Mouse (Mus musculus): ENCODE data around the gene Chrm4. TPM values are rescaled to one million over a fixed set of nuclear protein-coding genes. Genes with fewer than 3 reads are reported as not detected.

The Chrm4 gene
- polyA plus RNA-seq, 1 experiment from 2014 or later: not detected

DNA sequence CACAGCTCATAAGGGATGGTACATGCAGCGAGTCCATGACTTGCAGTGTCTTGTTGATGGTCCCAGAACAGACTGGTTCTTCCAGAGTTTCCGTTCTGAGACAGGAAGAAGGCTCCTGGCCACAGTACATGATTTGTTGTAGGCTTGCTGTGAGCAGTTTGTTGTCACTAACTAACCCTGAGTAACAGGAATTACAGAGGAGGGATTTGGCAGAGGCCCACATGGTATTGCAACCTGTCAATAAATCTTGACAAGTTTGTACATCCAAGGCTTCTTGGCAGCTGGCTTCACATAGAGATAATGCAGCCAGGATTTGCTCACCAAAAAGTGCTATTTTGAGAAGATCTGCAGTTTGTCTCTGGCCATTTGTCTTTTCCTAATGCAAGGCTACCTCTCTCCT is 20.9 kb upstream of the Chrm4 start:
- 93% methylated on average over 2 of the region's 2 CpGs for WGBS
- H3K27ac ChIP-seq: no peak overlapping the region
- H3K27me3 ChIP-seq (ENCODE audit: insufficient read depth, low read length): no peaks in the 10 kb centered on the region
- H3K36me3 ChIP-seq (ENCODE audit: insufficient read depth, low read length): peaks cover 28% of the 10 kb centered on the region; the same call in 1 of the 2 replicates
- no peak for DNase-seq (ENCODE audit: low spot score)
- no peaks in the 10 kb centered on the region for H3K4me1 ChIP-seq (replicated peaks; ENCODE audit: insufficient read depth, low read length)
- H3K4me2 ChIP-seq (ENCODE audit: low read length): no peak overlapping the region
- H3K9ac ChIP-seq (ENCODE audit: low read depth, low read length): no peak overlapping the region
- ATAC-seq (replicated peaks; ENCODE audit: low FRiP score, low read depth): no peak
- H3K4me3 ChIP-seq (replicated peaks; ENCODE audit: low read depth, low read length): no peak overlapping the region
- TF ChIP-seq CTCF (IDR thresholded peaks at IDR 0.05; ENCODE audit: low read depth): no peak
- no peaks in the 10 kb centered on the region for H3K9me3 ChIP-seq (replicated peaks; ENCODE audit: low read length)

DNA sequence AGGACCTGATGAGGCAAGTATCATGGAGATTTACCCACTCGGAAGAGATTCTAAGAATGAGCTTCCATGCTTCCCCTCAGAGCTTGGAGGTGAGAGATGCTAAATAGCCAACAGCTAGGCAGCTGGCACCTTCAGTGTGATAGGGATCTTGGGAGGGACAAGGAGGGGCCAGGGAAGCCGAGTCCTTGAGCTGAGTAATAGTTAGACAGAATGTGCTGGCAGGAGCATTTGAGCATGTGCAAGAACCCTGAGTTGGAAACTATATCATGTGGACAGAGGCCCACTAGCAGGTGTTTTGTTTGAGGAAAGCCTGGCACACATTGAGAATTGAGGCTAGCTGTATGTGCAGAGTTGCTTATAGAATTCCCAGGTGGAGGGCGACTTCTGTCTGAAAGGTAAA is 14.4 kb upstream of the Chrm4 start:
- H3K36me3 ChIP-seq (ENCODE audit: insufficient read depth, low read length): peaks cover 63% of the 10 kb centered on the region
- 70% methylated on average over 3 of the region's 3 CpGs for WGBS
- no peak overlapping the region for H3K27ac ChIP-seq
- no peaks in the 10 kb centered on the region for H3K27me3 ChIP-seq (ENCODE audit: insufficient read depth, low read length)
- H3K9me3 ChIP-seq (replicated peaks; ENCODE audit: low read length): no peaks in the 10 kb centered on the region
- no peak for TF ChIP-seq CTCF (IDR thresholded peaks at IDR 0.05; ENCODE audit: low read depth)
- DNase-seq (ENCODE audit: low spot score): no peak
- H3K4me1 ChIP-seq (replicated peaks; ENCODE audit: insufficient read depth, low read length): no peaks in the 10 kb centered on the region
- no peak overlapping the region for H3K4me3 ChIP-seq (replicated peaks; ENCODE audit: low read depth, low read length)
- H3K9ac ChIP-seq (ENCODE audit: low read depth, low read length): no peak overlapping the region
- no peak for ATAC-seq (replicated peaks; ENCODE audit: low FRiP score, low read depth)
- no peak overlapping the region for H3K4me2 ChIP-seq (ENCODE audit: low read length)

DNA sequence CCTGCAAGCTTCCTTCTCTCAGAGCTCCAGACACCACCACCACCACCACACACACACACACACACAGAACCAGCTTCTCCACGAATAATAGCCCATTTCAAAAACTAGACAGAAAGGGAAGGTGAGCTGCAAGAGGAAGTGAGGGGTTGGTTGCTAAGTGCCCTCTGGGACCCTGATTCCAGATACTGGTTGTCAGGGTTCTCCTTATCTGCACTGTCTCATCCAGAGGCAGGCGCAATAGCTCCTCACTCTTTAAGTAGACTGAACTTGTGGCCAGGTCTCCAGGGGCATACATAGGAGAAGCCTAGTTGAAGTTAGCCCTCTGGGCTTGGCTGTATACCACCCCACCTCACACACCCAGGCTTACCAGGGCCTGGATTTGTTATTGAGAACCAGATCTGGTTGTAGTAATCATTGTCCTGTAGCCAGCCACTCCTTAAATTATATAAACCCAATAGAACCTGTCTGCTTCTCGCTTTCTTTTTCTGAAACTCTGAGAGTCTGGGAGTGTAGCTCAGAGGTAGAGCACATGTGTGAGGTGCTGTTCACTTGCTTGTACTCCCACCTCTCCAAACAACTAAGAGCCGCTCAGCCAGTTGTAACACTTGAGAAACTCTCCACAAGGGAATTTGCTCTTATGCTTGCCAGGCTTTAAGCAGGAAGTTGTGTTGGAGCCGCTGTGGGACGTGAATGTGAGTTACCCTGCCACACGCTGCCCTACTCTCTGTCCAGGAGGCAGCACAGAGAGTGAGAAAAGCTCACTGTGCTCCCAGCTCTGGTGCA is 13.5 kb upstream of the Chrm4 start:
- Histone ChIP-seq H3K27ac (no peak overlapping the region), H3K27me3 (ENCODE audit: insufficient read depth, low read length) (no peaks in the 10 kb centered on the region), H3K9me3 (replicated peaks; ENCODE audit: low read length) (no peaks in the 10 kb centered on the region), H3K9ac (ENCODE audit: low read depth, low read length) (no peak overlapping the region), H3K4me1 (replicated peaks; ENCODE audit: insufficient read depth, low read length) (no peaks in the 10 kb centered on the region), H3K4me2 (ENCODE audit: low read length) (no peak overlapping the region), H3K36me3 (ENCODE audit: insufficient read depth, low read length) (peaks cover 69% of the 10 kb centered on the region), H3K4me3 (replicated peaks; ENCODE audit: low read depth, low read length) (no peak overlapping the region)
- WGBS: 84% methylated on average over 7 of the region's 7 CpGs
- no peak for TF ChIP-seq CTCF (IDR thresholded peaks at IDR 0.05; ENCODE audit: low read depth)
- DNase-seq (ENCODE audit: low spot score) (no peak), ATAC-seq (replicated peaks; ENCODE audit: low FRiP score, low read depth) (no peak)

DNA sequence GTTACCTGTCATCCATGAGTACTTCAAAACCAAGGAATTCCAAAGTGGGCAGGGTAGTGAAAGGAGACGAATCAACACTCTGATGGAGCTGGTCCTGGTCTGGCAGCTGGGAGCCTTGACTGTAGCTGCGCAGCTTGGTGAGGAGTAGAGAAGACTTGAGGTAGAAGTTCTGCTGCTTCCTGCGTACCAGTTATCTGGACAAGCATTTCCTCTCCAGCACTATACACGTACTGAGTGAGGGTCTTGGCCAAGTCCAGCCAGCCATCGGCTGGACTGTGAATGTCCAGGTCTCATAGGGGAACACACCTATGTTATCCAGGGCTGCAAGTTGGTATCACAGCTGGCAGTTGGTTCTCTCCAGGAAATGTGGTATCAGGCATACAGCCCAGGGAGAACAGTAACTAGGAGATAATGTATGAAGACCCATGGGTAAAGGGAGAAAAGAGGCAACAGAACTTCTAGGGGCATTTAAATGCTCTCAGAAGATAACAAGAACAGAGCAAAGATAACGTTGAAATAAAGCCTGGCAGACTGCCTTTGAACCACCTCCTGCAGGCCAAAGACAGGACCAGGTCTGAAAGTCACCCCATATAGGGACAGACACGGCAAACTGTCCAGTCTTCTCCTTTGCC is 10.6 kb upstream of the Chrm4 start:
- Histone ChIP-seq H3K4me1 (replicated peaks; ENCODE audit: insufficient read depth, low read length) (no peaks in the 10 kb centered on the region), H3K4me2 (ENCODE audit: low read length) (no peak overlapping the region), H3K9ac (ENCODE audit: low read depth, low read length) (no peak overlapping the region), H3K9me3 (replicated peaks; ENCODE audit: low read length) (no peaks in the 10 kb centered on the region), H3K27me3 (ENCODE audit: insufficient read depth, low read length) (no peaks in the 10 kb centered on the region), H3K4me3 (replicated peaks; ENCODE audit: low read depth, low read length) (no peak overlapping the region), H3K27ac (no peak overlapping the region), H3K36me3 (ENCODE audit: insufficient read depth, low read length) (peaks cover 46% of the 10 kb centered on the region)
- WGBS: 90% methylated on average over 7 of the region's 7 CpGs
- ATAC-seq (replicated peaks; ENCODE audit: low FRiP score, low read depth) (no peak), DNase-seq (ENCODE audit: low spot score) (no peak)
- no peak for TF ChIP-seq CTCF (IDR thresholded peaks at IDR 0.05; ENCODE audit: low read depth)

DNA sequence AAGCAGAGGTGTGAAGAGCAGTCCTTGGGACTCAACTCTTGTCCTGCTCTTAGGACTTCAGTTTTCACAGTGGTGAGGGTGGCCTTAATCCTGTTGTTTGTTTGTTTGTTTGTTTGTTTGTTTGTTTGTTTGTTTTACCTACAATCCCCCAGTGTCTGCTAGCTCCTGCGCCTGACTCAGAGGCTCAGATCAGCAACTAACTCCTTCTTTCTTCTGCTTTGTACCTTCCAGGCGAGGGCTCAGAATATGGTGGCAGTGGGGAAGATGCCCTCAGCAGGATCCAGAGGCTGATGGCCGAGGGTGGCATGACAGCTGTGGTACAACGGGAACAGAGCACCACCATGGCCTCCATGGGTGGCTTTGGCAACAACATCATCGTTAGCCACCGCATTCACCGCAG is 10.0 kb upstream of the Chrm4 start:
- Histone ChIP-seq H3K27ac (no peak overlapping the region), H3K9me3 (replicated peaks; ENCODE audit: low read length) (no peaks in the 10 kb centered on the region), H3K4me1 (replicated peaks; ENCODE audit: insufficient read depth, low read length) (peaks cover 5% of the 10 kb centered on the region; the same call in 1 of the 2 replicates), H3K27me3 (ENCODE audit: insufficient read depth, low read length) (peaks cover 1% of the 10 kb centered on the region; the same call in 1 of the 2 replicates), H3K36me3 (ENCODE audit: insufficient read depth, low read length) (peaks cover 41% of the 10 kb centered on the region), H3K4me3 (replicated peaks; ENCODE audit: low read depth, low read length) (no peak overlapping the region), H3K9ac (ENCODE audit: low read depth, low read length) (no peak overlapping the region), H3K4me2 (ENCODE audit: low read length) (no peak overlapping the region)
- 94% methylated on average over 7 of the region's 7 CpGs for WGBS
- no peak for TF ChIP-seq CTCF (IDR thresholded peaks at IDR 0.05; ENCODE audit: low read depth)
- no peak for ATAC-seq (replicated peaks; ENCODE audit: low FRiP score, low read depth)
- no peak for DNase-seq (ENCODE audit: low spot score)

DNA sequence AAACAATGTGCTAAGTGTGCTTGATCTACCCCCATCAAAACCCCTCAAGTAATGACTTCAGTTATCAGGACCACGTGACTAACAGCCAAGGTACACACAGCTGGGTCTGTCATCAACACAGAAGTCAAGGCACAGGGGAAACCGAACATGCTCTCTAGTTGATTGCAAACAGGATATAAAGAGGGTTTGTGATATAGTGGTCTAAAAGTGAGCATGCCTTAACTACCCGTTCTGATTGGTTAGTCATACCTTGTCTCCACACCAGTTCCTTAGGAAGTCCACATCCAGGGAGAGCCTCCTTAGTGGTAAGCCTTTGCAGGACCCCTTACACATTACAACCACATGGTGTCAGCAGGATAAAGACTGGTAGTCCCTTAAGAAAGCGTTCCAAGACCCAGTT is 6.9 kb upstream of the Chrm4 start:
- Histone ChIP-seq H3K9me3 (replicated peaks; ENCODE audit: low read length) (no peaks in the 10 kb centered on the region), H3K27ac (no peak overlapping the region), H3K9ac (ENCODE audit: low read depth, low read length) (no peak overlapping the region), H3K4me1 (replicated peaks; ENCODE audit: insufficient read depth, low read length) (peaks cover 15% of the 10 kb centered on the region; the same call in 1 of the 2 replicates), H3K4me2 (ENCODE audit: low read length) (no peak overlapping the region), H3K4me3 (replicated peaks; ENCODE audit: low read depth, low read length) (no peak overlapping the region), H3K27me3 (ENCODE audit: insufficient read depth, low read length) (peaks cover 24% of the 10 kb centered on the region), H3K36me3 (ENCODE audit: insufficient read depth, low read length) (peaks cover 19% of the 10 kb centered on the region)
- 84% methylated on average over 4 of the region's 4 CpGs for WGBS
- no peak for ATAC-seq (replicated peaks; ENCODE audit: low FRiP score, low read depth)
- TF ChIP-seq CTCF (IDR thresholded peaks at IDR 0.05; ENCODE audit: low read depth): no peak
- no peak for DNase-seq (ENCODE audit: low spot score)

Measured in kidney, postnatal 0 days (tissue).